Mouse (Mus musculus) Patski (cell line): ENCODE results near the gene Smg6. TPM values are rescaled to one million over a fixed set of nuclear protein-coding genes. Genes with fewer than 3 reads are reported as not detected.

Source experiments
- ATAC-seq: fragments of 100-300 bp; one replicate; pipeline ENCODE4 v1.8.0; 2021
- CTCF ChIA-PET: fragments of 350-600 bp; sonication (Branson Sonifier 250); formaldehyde crosslinking; loops from one replicate; lab custom pipeline; 2022; ENCODE audit warnings: inconsistent platforms; lab: Charles Lee
- POLR2A ChIA-PET: fragments of 350-600 bp; sonication (Branson Sonifier 250); formaldehyde crosslinking; loops from one replicate; lab custom pipeline; 2022; ENCODE audit warnings: antibody characterized with exemption, inconsistent platforms; lab: Charles Lee
- DNase-seq: peaks from one replicate; pipeline ENCODE4 v3.0.0-alpha.2; 2011; ENCODE audit warnings: low read depth, low spot score
- H3K27me3 ChIP-seq: fragments of 371-371 bp; one replicate; pipeline ENCODE4 v1.5.1; 2021
- CTCF ChIP-seq: fragments of 100-300 bp; IDR thresholded peaks from one replicate; pipeline ENCODE4 v1.5.1; 2021
- in situ Hi-C: fragments of 300-500 bp; cut with MboI; formaldehyde crosslinking; loops from 3 replicates; pipeline ENCODE4 v1.11.1; 2018; ENCODE audit warnings: low pct_unique_long_range_greater_than_20kb, mixed read lengths
- polyA plus RNA-seq: library from polyadenylated mRNA; unstranded; gene quantifications from one replicate; pipeline ENCODE4 v1.2.3, GENCODE M21; 2021

Gene Smg6
- polyA plus RNA-seq, 1 experiment from 2014 or later = 20.5 TPM

GRCm38 (mm10) chr11:75051712-75052550 is 126.3 kb downstream of the Smg6 start:
- no peaks in the 10 kb centered on the region for H3K27me3 ChIP-seq
- TF ChIP-seq CTCF = no peak
- ATAC-seq (no peak), DNase-seq (no peak)
- in situ Hi-C loops = no loop called here
- CTCF ChIA-PET = no interaction called here
- POLR2A ChIA-PET = no interaction called here

GRCm38 (mm10) chr11:75053020-75053419 is 127.4 kb downstream of the Smg6 start:
- no peak for TF ChIP-seq CTCF
- DNase-seq = no peak
- no peak for ATAC-seq
- ChIA-PET POLR2A (no interaction called here), CTCF (interaction anchor here (0.6 kb wide), 1 partner anchor 39 kb away, joined by 3 read pairs; no protein-coding TSS in a partner anchor)
- H3K27me3 ChIP-seq = no peaks in the 10 kb centered on the region
- in situ Hi-C loops = no loop called here

GRCm38 (mm10) chr11:75053722-75054121 is 128.1 kb downstream of the Smg6 start:
- CTCF ChIA-PET = interaction anchor here (0.6 kb wide), 1 partner anchor 38 kb away, joined by 3 read pairs; no protein-coding TSS in a partner anchor
- POLR2A ChIA-PET = interaction anchor here (0.6 kb wide), 2 partner anchors 205 to 302 kb away, joined by 3 to 4 read pairs; no protein-coding TSS in a partner anchor
- H3K27me3 ChIP-seq = no peaks in the 10 kb centered on the region
- TF ChIP-seq CTCF = no peak
- ATAC-seq = no peak
- in situ Hi-C loops = no loop called here
- no peak for DNase-seq

GRCm38 (mm10) chr11:75054184-75054877 is 128.7 kb downstream of the Smg6 start:
- DNase-seq (no peak), ATAC-seq (no peak)
- in situ Hi-C loops = no loop called here
- POLR2A ChIA-PET = interaction anchor here (0.6 kb wide), 2 partner anchors 204 to 302 kb away, joined by 3 to 4 read pairs; no protein-coding TSS in a partner anchor
- CTCF ChIA-PET = no interaction called here
- no peak for TF ChIP-seq CTCF
- H3K27me3 ChIP-seq = no peaks in the 10 kb centered on the region

- no peak for TF ChIP-seq CTCF
- in situ Hi-C loops = no loop called here
- no peaks in the 10 kb centered on the region for H3K27me3 ChIP-seq
- no peak for ATAC-seq
- ChIA-PET POLR2A (no interaction called here), CTCF (no interaction called here)
- no peak for DNase-seq
Measured at GRCm38 (mm10) chr11:75054878-75055214, 129.2 kb downstream of the Smg6 start.

GRCm38 (mm10) chr11:75062650-75063049 is 137.0 kb downstream of the Smg6 start:
- no peak for ATAC-seq
- in situ Hi-C loops = no loop called here
- CTCF ChIA-PET = no interaction called here
- no peak for DNase-seq
- POLR2A ChIA-PET = no interaction called here
- no peak for TF ChIP-seq CTCF
- no peaks in the 10 kb centered on the region for H3K27me3 ChIP-seq

- POLR2A ChIA-PET = no interaction called here
- H3K27me3 ChIP-seq = no peaks in the 10 kb centered on the region
- ATAC-seq (no peak), DNase-seq (no peak)
- TF ChIP-seq CTCF = no peak
- CTCF ChIA-PET = interaction anchor here (1.3 kb wide), 1 partner anchor 20 kb away, joined by 5 read pairs; no protein-coding TSS in a partner anchor
- in situ Hi-C loops = no loop called here
Measured at GRCm38 (mm10) chr11:75064266-75064665, 138.6 kb downstream of the Smg6 start.

- ATAC-seq = no peak
- in situ Hi-C loops = no loop called here
- H3K27me3 ChIP-seq = no peaks in the 10 kb centered on the region
- no peak for DNase-seq
- no peak for TF ChIP-seq CTCF
- ChIA-PET POLR2A (no interaction called here), CTCF (no interaction called here)
Measured at GRCm38 (mm10) chr11:75071352-75071751, 145.7 kb downstream of the Smg6 start.

GRCm38 (mm10) chr11:75072932-75073625 is 147.5 kb downstream of the Smg6 start:
- no peak for ATAC-seq
- ChIA-PET POLR2A (no interaction called here), CTCF (interaction anchor here (0.9 to 1.9 kb wide), 2 partner anchors 10 to 51 kb away, joined by 3 to 6 read pairs; no protein-coding TSS in a partner anchor)
- in situ Hi-C loops = no loop called here
- no peaks in the 10 kb centered on the region for H3K27me3 ChIP-seq
- TF ChIP-seq CTCF = no peak
- no peak for DNase-seq

- in situ Hi-C loops = no loop called here
- POLR2A ChIA-PET = no interaction called here
- TF ChIP-seq CTCF = no peak
- ATAC-seq (no peak), DNase-seq (no peak)
- H3K27me3 ChIP-seq = no peaks in the 10 kb centered on the region
- CTCF ChIA-PET = interaction anchor here (1.9 kb wide), 1 partner anchor 9 kb away, joined by 6 read pairs; no protein-coding TSS in a partner anchor
Measured at GRCm38 (mm10) chr11:75073696-75074095, 148.1 kb downstream of the Smg6 start.
